Mouse (Mus musculus) mouse embryonic stem cell (cell line): ENCODE results near the gene 4933402E13Rik.

Experiments
- in situ Hi-C, 2 experiments: fragments of 300-500 bp; cut with MboI; formaldehyde crosslinking; loops; 1 replicate in 1 of 2; 3 replicates in 1 of 2; pipeline ENCODE4 v1.14.3; 2019 to 2020; ENCODE audit warnings: low sequenced_read_pairs in 2 of 2, low pct_unique_long_range_greater_than_20kb in 1 of 2, mixed read lengths in 1 of 2; ENCODE audit not compliant: unreplicated experiment in 1 of 2

The 4933402E13Rik gene

GRCm38 (mm10) chrX:62283199-62283598 lies at the start of gene 4933402E13Rik:
4933402E13Rik (plus strand) TSS chrX:62283499.
- in situ Hi-C loops: no loop called here
